Mouse (Mus musculus): ENCODE measurements around the gene Cacna1b.

- TF ChIP-seq CTCF (IDR thresholded peaks at IDR 0.05; ENCODE audit: low read depth) = no peak
- TF ChIP-seq EP300 (IDR thresholded peaks at IDR 0.05; ENCODE audit: low read depth) = no peak
These were observed 206.6 kb downstream of the Cacna1b start for GRCm38 (mm10) chr2:24556347-24556746.
